Mouse (Mus musculus) cerebellum, adult 2 months (tissue): Measurements from ENCODE around the gene Nek5.

Source experiments
- CTCF ChIP-seq: fragments of 200-500 bp; IDR thresholded peaks from 2 replicates; pipeline ENCODE4 v1.5.1; 2011; ENCODE audit warnings: low read depth, mild to moderate bottlenecking, control low read depth, low read length, moderate library complexity, borderline replicate concordance; ENCODE audit not compliant: insufficient read depth
- POLR2A ChIP-seq: fragments of 200-500 bp; IDR thresholded peaks from 2 replicates; pipeline ENCODE4 v1.6.1; 2011; ENCODE audit warnings: low read length, control low read depth, borderline replicate concordance; ENCODE audit not compliant: insufficient read depth

DNA sequence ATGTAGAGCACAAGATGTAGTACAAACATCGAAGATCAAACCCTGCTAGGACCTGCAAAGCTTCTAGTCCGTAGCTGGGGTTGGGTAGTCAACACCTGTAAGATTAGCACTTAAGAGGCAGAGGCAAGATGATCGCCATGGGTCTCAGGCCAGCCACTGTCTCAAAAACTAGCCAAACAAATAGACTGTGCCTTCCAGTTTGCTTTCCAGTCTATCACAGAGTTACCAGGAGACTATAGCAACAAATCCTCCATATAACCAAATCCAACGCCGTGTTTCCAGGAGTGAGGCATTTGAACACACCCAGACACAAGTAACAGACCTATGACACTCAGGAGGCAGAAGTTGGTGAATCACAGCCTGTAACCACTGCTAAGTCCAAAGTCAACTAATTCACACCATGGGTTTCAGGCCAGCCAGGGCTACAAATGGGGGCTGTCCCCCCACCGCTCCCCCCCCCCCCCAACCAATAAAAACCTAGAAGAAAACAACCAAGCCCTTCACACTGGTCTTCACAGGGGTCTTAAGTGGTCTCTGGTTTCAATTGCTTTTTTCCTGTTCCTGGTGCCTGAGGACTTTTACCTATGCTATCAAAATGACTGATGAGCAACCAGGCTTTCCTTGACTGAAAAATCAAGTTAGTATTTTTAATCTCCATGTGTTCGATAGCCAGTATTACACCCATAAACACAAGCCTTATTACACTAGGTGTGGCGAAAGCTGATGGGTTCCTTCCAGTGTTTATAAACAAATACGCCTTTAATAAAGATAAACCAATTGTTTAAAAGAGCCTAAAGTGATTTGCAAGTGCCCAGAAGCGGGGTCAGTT is 40.6 kb upstream of the Nek5 start:
- TF ChIP-seq CTCF (no peak), POLR2A (no peak)
